Mouse (Mus musculus) small intestine, adult 2 months (tissue): ENCODE measurements around the gene Fam187b. TPM values are rescaled to one million over a fixed set of nuclear protein-coding genes. Genes with fewer than 3 reads are reported as not detected.

Source experiments
- H3K27ac ChIP-seq: fragments of 200-500 bp; 2 replicates; pipeline ENCODE4 v1.5.1; 2012; ENCODE audit warnings: low read depth, low read length, control low read depth, inconsistent platforms; ENCODE audit not compliant: insufficient read depth
- H3K27me3 ChIP-seq: fragments of 200-500 bp; 2 replicates; pipeline ENCODE4 v1.6.1; 2012; ENCODE audit warnings: mild to moderate bottlenecking, moderate library complexity, low read length, inconsistent platforms; ENCODE audit not compliant: control insufficient read depth, insufficient read depth
- H3K36me3 ChIP-seq: fragments of 200-500 bp; 2 replicates; pipeline ENCODE4 v1.6.1; 2012; ENCODE audit warnings: mild to moderate bottlenecking, low read length, control low read depth, inconsistent platforms; ENCODE audit not compliant: control insufficient read depth, insufficient read depth
- H3K4me1 ChIP-seq: fragments of 200-500 bp; 2 replicates; pipeline ENCODE4 v1.6.1; 2012; ENCODE audit warnings: low read length, inconsistent platforms, mixed read lengths; ENCODE audit not compliant: control insufficient read depth, insufficient read depth, insufficient read length
- H3K4me3 ChIP-seq: fragments of 200-500 bp; 2 replicates; pipeline ENCODE4 v1.5.1; 2012; ENCODE audit warnings: low read depth, mild to moderate bottlenecking, control low read depth, inconsistent platforms, low read length, moderate library complexity
- CTCF ChIP-seq: fragments of 200-500 bp; IDR thresholded peaks from 2 replicates; pipeline ENCODE4 v1.5.1; 2012; ENCODE audit warnings: low read depth, mild to moderate bottlenecking, control low read depth, inconsistent platforms, low read length, moderate library complexity, mixed read lengths; ENCODE audit not compliant: insufficient replicate concordance, insufficient read length; ENCODE audit errors: extremely low read depth
- POLR2A ChIP-seq: fragments of 200-500 bp; IDR thresholded peaks from 2 replicates; pipeline ENCODE4 v1.6.1; 2012; ENCODE audit warnings: low read depth, mild to moderate bottlenecking, control low read depth, inconsistent platforms, low read length, moderate library complexity
- WGBS: fragments of 180-500 bp; shearing (Covaris S2); methylation state at CpG from one replicate; pipeline ENCODE4 v1.1.7; 2018; 5-methylcytosine and 5-hydroxymethylcytosine counted together
- polyA plus RNA-seq: library from polyadenylated mRNA; depleted of rRNA; stranded (reverse); fragments of >200 nt; gene quantifications from 2 replicates; pipeline ENCODE4 v1.2.3, GENCODE M21; 2012

Fam187b gene
- polyA plus RNA-seq, 1 experiment, result 9.8 TPM

DNA sequence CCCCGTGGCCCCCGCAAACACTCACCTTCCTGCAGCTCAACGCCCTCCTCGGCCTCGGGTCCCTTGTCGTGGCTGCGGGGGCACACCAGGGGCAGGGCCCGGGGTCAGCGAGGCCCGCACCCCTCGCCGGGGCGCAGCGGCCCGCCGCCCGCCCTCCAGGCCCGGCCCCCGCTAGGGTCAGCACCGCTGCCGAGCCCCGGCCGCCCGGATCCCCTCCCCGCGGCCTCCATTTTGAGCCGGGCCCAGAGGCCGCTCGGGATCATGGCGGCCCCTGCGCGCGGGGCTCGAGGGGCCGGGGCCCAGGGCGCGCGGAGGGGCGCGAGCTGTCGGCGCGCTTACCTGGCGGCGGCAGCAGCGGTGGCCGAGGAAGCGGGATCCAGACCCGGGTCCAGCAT, 17.2 kb upstream of the Fam187b start:
- H3K36me3 ChIP-seq, result peaks cover 56% of the 10 kb centered on the region
- no peak for TF ChIP-seq CTCF
- no peak for TF ChIP-seq POLR2A
- no peaks in the 10 kb centered on the region for H3K27me3 ChIP-seq
- peak overlapping the region; percentile 32 for H3K27ac ChIP-seq
- peaks cover 6% of the 10 kb centered on the region for H3K4me1 ChIP-seq
- peak overlapping the region; percentile 100 for H3K4me3 ChIP-seq
- WGBS, result under 1% methylated on average over 43 of the region's 49 CpGs

DNA sequence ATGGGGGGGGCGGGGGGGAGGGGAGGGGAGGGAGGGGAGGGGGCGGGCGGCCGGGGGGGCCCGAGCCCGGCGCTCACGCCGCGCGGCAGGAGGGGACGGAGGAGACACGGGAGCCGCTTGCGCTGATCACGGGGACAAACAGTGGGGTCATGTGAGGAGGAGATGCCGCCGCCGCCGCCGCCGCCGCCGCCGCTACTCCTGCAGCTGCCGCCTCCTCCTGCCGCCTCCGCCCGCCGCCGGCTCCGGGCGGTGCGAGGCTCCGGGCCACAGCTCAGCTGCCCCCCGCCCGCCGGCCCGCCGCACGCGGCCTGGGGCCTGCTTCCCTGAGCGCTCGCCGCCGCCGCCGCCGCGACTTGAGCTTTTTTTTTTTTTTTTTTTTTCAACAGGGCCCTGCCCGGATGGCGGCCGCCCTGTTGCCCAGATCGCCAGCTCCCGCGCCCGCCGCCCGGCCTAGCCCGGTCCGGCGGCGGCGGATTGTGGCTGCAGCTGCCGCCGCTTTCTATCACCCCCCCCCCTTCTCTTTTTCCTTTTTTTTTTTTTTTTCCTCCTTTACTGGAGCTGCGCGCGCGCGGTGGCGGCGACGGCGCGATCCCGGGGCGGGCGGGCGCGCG, 16.7 kb upstream of the Fam187b start, which contains the start of gene Usf2:
Gene Usf2 (minus strand): TSS at position 48 of the 611 bp plus-strand sequence.
- WGBS, result under 1% methylated on average over 79 of the region's 82 CpGs
- peak within 1 kb of the TSS; percentile 100 for H3K4me3 ChIP-seq
- H3K27me3 ChIP-seq, result no peaks in the 10 kb centered on the region
- TF ChIP-seq CTCF, result no peak
- TF ChIP-seq POLR2A, result no peak; the same call in 1 of the 2 replicates
- H3K36me3 ChIP-seq, result peaks cover 55% of the 10 kb centered on the region
- peaks cover 6% of the 10 kb centered on the region for H3K4me1 ChIP-seq
- H3K27ac ChIP-seq, result peak within 1 kb of the TSS; percentile 100

GRCm38 (mm10) chr7:30957367-30957783, 16.2 kb upstream of the Fam187b start:
- Histone ChIP-seq H3K27me3 (no peaks in the 10 kb centered on the region), H3K4me1 (peaks cover 6% of the 10 kb centered on the region), H3K27ac (peak overlapping the region; percentile 100), H3K36me3 (peaks cover 55% of the 10 kb centered on the region), H3K4me3 (peak overlapping the region; percentile 100)
- no peak; the same call in 1 of the 2 replicates for TF ChIP-seq POLR2A
- no peak for TF ChIP-seq CTCF
- under 1% methylated on average over 43 of the region's 43 CpGs for WGBS

GRCm38 (mm10) chr7:30958109-30958865, 15.3 kb upstream of the Fam187b start:
- WGBS, result 74% methylated on average over 28 of the region's 28 CpGs
- Histone ChIP-seq H3K4me3 (peak overlapping the region; percentile 100), H3K36me3 (peaks cover 52% of the 10 kb centered on the region), H3K4me1 (peaks cover 6% of the 10 kb centered on the region), H3K27ac (no peak overlapping the region; the same call in 1 of the 2 replicates), H3K27me3 (no peaks in the 10 kb centered on the region)
- TF ChIP-seq CTCF, result no peak
- no peak for TF ChIP-seq POLR2A

DNA sequence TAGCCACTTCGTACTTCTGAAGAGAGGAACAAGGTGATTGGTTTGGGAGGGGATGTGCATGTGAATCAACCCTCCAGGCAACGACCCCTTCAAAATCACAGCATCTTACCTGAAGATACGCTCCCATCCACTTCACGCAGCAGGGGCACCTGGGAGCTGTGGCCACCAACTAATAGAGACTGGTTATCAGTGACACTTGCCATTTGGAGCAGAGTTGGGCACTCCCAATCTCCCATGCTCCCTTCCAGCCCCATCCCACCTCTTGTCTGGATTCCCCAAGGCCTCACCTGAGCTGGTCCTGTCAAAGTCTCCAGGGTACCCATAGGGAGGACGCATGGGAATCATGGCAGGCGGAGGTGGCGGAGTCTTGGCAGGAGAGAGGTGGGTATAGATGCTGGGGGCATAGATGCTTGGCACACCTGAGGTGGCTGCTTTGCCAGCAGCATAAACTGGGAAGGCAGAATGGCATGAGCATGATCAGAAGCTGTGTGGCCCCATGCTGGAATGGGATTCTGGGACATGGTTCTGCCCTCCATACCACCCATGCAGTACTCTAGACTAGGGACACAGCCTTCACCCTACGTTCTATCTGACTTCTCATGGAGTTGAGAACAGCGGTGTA, 14.6 kb upstream of the Fam187b start:
- Histone ChIP-seq H3K27ac (no peak overlapping the region), H3K4me1 (peaks cover 6% of the 10 kb centered on the region), H3K36me3 (peaks cover 46% of the 10 kb centered on the region), H3K27me3 (no peaks in the 10 kb centered on the region), H3K4me3 (no peak overlapping the region)
- 95% methylated on average over 9 of the region's 9 CpGs for WGBS
- TF ChIP-seq CTCF, result no peak
- TF ChIP-seq POLR2A, result no peak

- H3K27ac ChIP-seq, result no peak overlapping the region
- TF ChIP-seq POLR2A, result no peak
- no peak for TF ChIP-seq CTCF
- H3K4me3 ChIP-seq, result no peak overlapping the region
- H3K27me3 ChIP-seq, result no peaks in the 10 kb centered on the region
- peaks cover 45% of the 10 kb centered on the region for H3K36me3 ChIP-seq
- peaks cover 6% of the 10 kb centered on the region for H3K4me1 ChIP-seq
- WGBS, result 86% methylated on average over 6 of the region's 6 CpGs
These were observed 13.7 kb upstream of the Fam187b start for GRCm38 (mm10) chr7:30959786-30960349.
